Mouse (Mus musculus) ES-Bruce4 (cell line): ENCODE results near the gene Plau.

ENCODE experiments used
- CTCF ChIP-seq: IDR thresholded peaks from one replicate; pipeline ENCODE4 v1.8.1; 2011; ENCODE audit warnings: low read depth, low read length
- EP300 ChIP-seq: IDR thresholded peaks from 2 replicates; pipeline ENCODE4 v1.6.1; 2011; ENCODE audit warnings: low read depth, low read length; ENCODE audit not compliant: insufficient read depth

GRCm38 (mm10) chr14:20885091-20885888 is 48.8 kb downstream of the Plau start:
- TF ChIP-seq EP300, result no peak
- no peak for TF ChIP-seq CTCF
